12 mouse cellular contexts compared by ENCODE assay signal in the genomic region with DNA sequence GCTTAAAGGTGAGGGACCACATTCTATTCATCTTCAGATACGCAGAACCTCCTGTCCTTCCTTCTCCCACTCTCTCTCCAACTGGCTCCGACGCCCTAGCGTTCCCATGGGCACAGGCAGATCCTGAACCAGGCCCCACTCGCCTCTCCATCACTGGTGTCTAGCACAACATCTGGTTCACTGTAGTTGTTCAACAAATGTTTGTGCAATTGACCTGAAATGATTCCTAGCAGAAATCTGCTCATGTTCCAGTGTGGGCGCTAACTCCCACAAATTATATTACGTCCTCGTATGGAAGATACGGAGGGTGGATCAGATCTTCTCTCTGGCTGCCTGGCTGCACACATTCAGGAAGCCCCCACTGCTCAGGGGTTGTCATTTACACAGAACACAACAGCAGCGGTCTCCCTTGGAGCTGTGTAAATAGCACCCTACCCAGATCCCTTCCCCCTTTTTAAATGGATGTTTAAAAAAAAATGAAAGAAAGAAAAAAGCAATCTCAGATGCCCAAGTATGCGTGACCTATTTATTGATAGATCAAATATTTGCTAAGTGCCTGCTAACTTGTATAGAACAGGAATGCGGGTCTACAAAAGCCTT.
DNase-seq lines count a peak whose midpoint lies in the region; ATAC-seq and TF ChIP-seq lines count a peak whose summit lies in the region.
"Had no signal": no experiment of that assay in that cellular context is flagged by ENCODE, and none has a peak within 500 bp of the region (broad histone marks: within the 10 kb centered on the region; RNA-seq: fewer than 3 reads in every experiment).

No protein-coding gene starts in this region.

- no peak overlapping the region for H3K27ac ChIP-seq in heart, embryonic 10.5 days
- H3K27ac ChIP-seq in limb, embryonic 14.5 days (replicated peaks; ENCODE audit: low read depth, low read length), result peak overlapping the region; percentile 26; the same call in 1 of the 2 replicates
- no peak overlapping the region for H3K27ac ChIP-seq in limb, embryonic 10.5 days
- H3K27ac ChIP-seq in embryonic facial prominence, embryonic 14.5 days (replicated peaks; ENCODE audit: low read depth, low read length), result no peak overlapping the region

- H3K9me3 ChIP-seq in heart, embryonic 10.5 days, result no peaks in the 10 kb centered on the region
- H3K9me3 ChIP-seq in limb, embryonic 14.5 days (ENCODE audit: control insufficient read depth, low read length), result no peaks in the 10 kb centered on the region
- no peaks in the 10 kb centered on the region for H3K9me3 ChIP-seq in limb, embryonic 10.5 days (replicated peaks)
- no peaks in the 10 kb centered on the region for H3K9me3 ChIP-seq in embryonic facial prominence, embryonic 14.5 days (ENCODE audit: control insufficient read depth, low read length)

- 85% methylated on average over 12 of the region's 12 CpGs for WGBS in heart, embryonic 10.5 days
- WGBS in limb, embryonic 14.5 days, result 83% methylated on average over 12 of the region's 12 CpGs
- WGBS in limb, embryonic 10.5 days, result 94% methylated on average over 12 of the region's 12 CpGs
- 64% methylated on average over 12 of the region's 12 CpGs for WGBS in embryonic facial prominence, embryonic 14.5 days

- 0 out of 2 replicates have a peak, but pooled peaks cover 3% of the 10 kb centered on the region for H3K36me3 ChIP-seq in heart, embryonic 10.5 days
- no peaks in the 10 kb centered on the region for H3K36me3 ChIP-seq in limb, embryonic 14.5 days (ENCODE audit: control insufficient read depth, insufficient read depth, low read length)
- no peaks in the 10 kb centered on the region; the same call in 1 of the 2 replicates for H3K36me3 ChIP-seq in limb, embryonic 10.5 days
- H3K36me3 ChIP-seq in embryonic facial prominence, embryonic 14.5 days (ENCODE audit: control insufficient read depth, insufficient read depth, low read length), result no peaks in the 10 kb centered on the region

- H3K4me1 ChIP-seq in heart, embryonic 10.5 days, result peaks cover 21% of the 10 kb centered on the region
- peaks cover 18% of the 10 kb centered on the region for H3K4me1 ChIP-seq in limb, embryonic 14.5 days (ENCODE audit: control insufficient read depth, insufficient read depth, low read length)
- H3K4me1 ChIP-seq in limb, embryonic 10.5 days, result no peaks in the 10 kb centered on the region
- peaks cover 26% of the 10 kb centered on the region for H3K4me1 ChIP-seq in embryonic facial prominence, embryonic 14.5 days (ENCODE audit: control insufficient read depth, insufficient read depth, low read length)

- no peak for TF ChIP-seq POLR2A in limb, embryonic 14.5 days (IDR thresholded peaks at IDR 0.05; ENCODE audit: borderline replicate concordance, extremely low read depth, insufficient read depth, insufficient read length)

- H3K4me2 ChIP-seq in limb, embryonic 14.5 days (replicated peaks; ENCODE audit: low read depth, low read length, severe bottlenecking), result no peak overlapping the region
- no peak overlapping the region for H3K4me2 ChIP-seq in embryonic facial prominence, embryonic 14.5 days (ENCODE audit: low read depth, low read length)
- H3K4me2 ChIP-seq: heart, embryonic 11.5 days had no signal

- no peak overlapping the region for H3K9ac ChIP-seq in limb, embryonic 14.5 days (ENCODE audit: low read depth, low read length, severe bottlenecking)
- H3K9ac ChIP-seq in embryonic facial prominence, embryonic 14.5 days (ENCODE audit: low read depth, low read length), result no peak overlapping the region
- H3K9ac ChIP-seq: liver, postnatal 0 days had no signal

- H3K4me3 ChIP-seq in heart, embryonic 10.5 days, result no peak overlapping the region
- no peak overlapping the region for H3K4me3 ChIP-seq in limb, embryonic 14.5 days (replicated peaks; ENCODE audit: low read length)
- no peak overlapping the region for H3K4me3 ChIP-seq in limb, embryonic 10.5 days
- H3K4me3 ChIP-seq in embryonic facial prominence, embryonic 14.5 days (ENCODE audit: low read depth, low read length), result no peak overlapping the region

- peak; percentile 33 to 61 for DNase-seq in heart, adult 18-20 months
- no peak for DNase-seq in heart, embryonic 10.5 days (ENCODE audit: low spot score)
- DNase-seq in limb, embryonic 14.5 days (ENCODE audit: low spot score), result no peak
- DNase-seq in limb, embryonic 10.5 days (ENCODE audit: low spot score), result no peak
- peak; percentile 20 for DNase-seq in embryonic facial prominence, embryonic 14.5 days (ENCODE audit: low spot score)
- peak; percentile 60 to 61 for DNase-seq in layer of hippocampus, postnatal 36 days
- DNase-seq in embryo, embryonic 9.5 days (ENCODE audit: extremely low spot score), result no peak
- DNase-seq in kidney, postnatal 14 days, result no peak
- DNase-seq: right cerebral cortex, postnatal 4 days had no signal

- peaks cover 6% of the 10 kb centered on the region; the same call in 1 of the 2 replicates for H3K27me3 ChIP-seq in heart, embryonic 10.5 days (ENCODE audit: insufficient read depth, poor library complexity, severe bottlenecking)
- no peaks in the 10 kb centered on the region for H3K27me3 ChIP-seq in limb, embryonic 14.5 days (ENCODE audit: control insufficient read depth, insufficient read depth, low read length)
- no peaks in the 10 kb centered on the region for H3K27me3 ChIP-seq in limb, embryonic 10.5 days (ENCODE audit: low read depth, poor library complexity, severe bottlenecking)
- H3K27me3 ChIP-seq in embryonic facial prominence, embryonic 14.5 days (replicated peaks; ENCODE audit: control insufficient read depth, insufficient read depth, low read length), result no peaks in the 10 kb centered on the region

- no peak for ATAC-seq in limb, embryonic 14.5 days (ENCODE audit: low FRiP score, low read depth)
- ATAC-seq in embryonic facial prominence, embryonic 14.5 days (ENCODE audit: low read depth), result no peak
- ATAC-seq: inflammation-experienced regulatory T-cells, adult 6 months had no signal

Comparison
In these comparisons a context has a peak if more than half of its experiments do, and no peak if none do; other contexts are left out.
1. DNase-seq: peak in heart, adult 18-20 months (2 of 2), embryonic facial prominence, embryonic 14.5 days (single experiment) and layer of hippocampus, postnatal 36 days (2 of 2); none in heart, embryonic 10.5 days (single experiment), limb, embryonic 14.5 days (single experiment), limb, embryonic 10.5 days (single experiment), embryo, embryonic 9.5 days (single experiment) and kidney, postnatal 14 days (single experiment).